In genomic region chr11:50507498-50507824, GRCm38 (mm10) we compare ENCODE assay signal across 22 mouse cellular contexts.
DNase-seq lines count a peak whose midpoint lies in the region; ATAC-seq lines count a peak whose summit lies in the region.
"Had no signal": no experiment of that assay in that cellular context is flagged by ENCODE, and none has a peak within 500 bp of the region (broad histone marks: within the 10 kb centered on the region; RNA-seq: fewer than 3 reads in every experiment).

No protein-coding gene starts in this region.

- no peaks in the 10 kb centered on the region for H3K36me3 ChIP-seq in forebrain, embryonic 14.5 days (ENCODE audit: control insufficient read depth, insufficient read depth, low read length)
- no peaks in the 10 kb centered on the region for H3K36me3 ChIP-seq in forebrain, embryonic 16.5 days (ENCODE audit: control insufficient read depth, insufficient read depth)
- H3K36me3 ChIP-seq in embryonic facial prominence, embryonic 10.5 days (replicated peaks): no peaks in the 10 kb centered on the region
- no peaks in the 10 kb centered on the region for H3K36me3 ChIP-seq in hindbrain, embryonic 14.5 days (replicated peaks; ENCODE audit: control insufficient read depth, insufficient read depth)
- H3K36me3 ChIP-seq in midbrain, embryonic 15.5 days (replicated peaks): no peaks in the 10 kb centered on the region
- H3K36me3 ChIP-seq in limb, embryonic 10.5 days: no peaks in the 10 kb centered on the region
- H3K36me3 ChIP-seq: liver, embryonic 15.5 days had no signal

- H3K9ac ChIP-seq in forebrain, embryonic 14.5 days (ENCODE audit: low read length): no peak overlapping the region
- no peak overlapping the region for H3K9ac ChIP-seq in forebrain, embryonic 16.5 days (replicated peaks; ENCODE audit: low read depth, low read length)
- H3K9ac ChIP-seq in hindbrain, embryonic 14.5 days: no peak overlapping the region
- no peak overlapping the region for H3K9ac ChIP-seq in midbrain, embryonic 15.5 days
- H3K9ac ChIP-seq: liver, embryonic 15.5 days had no signal

- H3K27ac ChIP-seq in forebrain, embryonic 14.5 days (ENCODE audit: low read depth, low read length): 0 out of 2 replicates have a peak overlapping the region, but pooled peaks have one; percentile 33
- no peak overlapping the region for H3K27ac ChIP-seq in forebrain, embryonic 16.5 days (ENCODE audit: low read length)
- H3K27ac ChIP-seq in embryonic facial prominence, embryonic 10.5 days (replicated peaks): peak overlapping the region; percentile 61; the same call in 1 of the 2 replicates
- peak overlapping the region; percentile 41; the same call in 1 of the 2 replicates for H3K27ac ChIP-seq in hindbrain, embryonic 14.5 days
- H3K27ac ChIP-seq in midbrain, embryonic 15.5 days: 0 out of 2 replicates have a peak overlapping the region, but pooled peaks have one; percentile 2
- H3K27ac ChIP-seq in limb, embryonic 10.5 days: no peak overlapping the region
- H3K27ac ChIP-seq: heart, adult 2 months; liver, embryonic 15.5 days; macrophage had no signal

- 0 out of 2 replicates have a peak, but pooled peaks have one; percentile 5 for ATAC-seq in forebrain, embryonic 14.5 days
- no peak for ATAC-seq in forebrain, embryonic 16.5 days
- no peak for ATAC-seq in hindbrain, embryonic 14.5 days (ENCODE audit: low FRiP score)
- peak; percentile 33; the same call in 1 of the 2 replicates for ATAC-seq in midbrain, embryonic 15.5 days (replicated peaks)
- ATAC-seq: Patski had no signal

- H3K27me3 ChIP-seq in forebrain, embryonic 14.5 days (replicated peaks; ENCODE audit: control insufficient read depth, insufficient read depth, low read length): no peaks in the 10 kb centered on the region
- no peaks in the 10 kb centered on the region for H3K27me3 ChIP-seq in forebrain, embryonic 16.5 days (replicated peaks; ENCODE audit: control insufficient read depth, insufficient read depth, low read length)
- H3K27me3 ChIP-seq in embryonic facial prominence, embryonic 10.5 days (replicated peaks; ENCODE audit: low read depth, poor library complexity, severe bottlenecking): no peaks in the 10 kb centered on the region
- no peaks in the 10 kb centered on the region for H3K27me3 ChIP-seq in hindbrain, embryonic 14.5 days (ENCODE audit: control insufficient read depth, insufficient read depth, low read length)
- H3K27me3 ChIP-seq in midbrain, embryonic 15.5 days (replicated peaks): no peaks in the 10 kb centered on the region
- no peaks in the 10 kb centered on the region for H3K27me3 ChIP-seq in limb, embryonic 10.5 days (ENCODE audit: low read depth, poor library complexity, severe bottlenecking)
- H3K27me3 ChIP-seq: liver, embryonic 15.5 days had no signal

- H3K4me1 ChIP-seq in forebrain, embryonic 14.5 days (ENCODE audit: control insufficient read depth, insufficient read depth, low read length): peaks cover 5% of the 10 kb centered on the region
- H3K4me1 ChIP-seq in forebrain, embryonic 16.5 days (replicated peaks; ENCODE audit: control insufficient read depth, insufficient read depth, low read length): peaks cover 8% of the 10 kb centered on the region; the same call in 1 of the 2 replicates
- H3K4me1 ChIP-seq in embryonic facial prominence, embryonic 10.5 days: peaks cover 15% of the 10 kb centered on the region
- peaks cover 9% of the 10 kb centered on the region for H3K4me1 ChIP-seq in hindbrain, embryonic 14.5 days (replicated peaks; ENCODE audit: control insufficient read depth, insufficient read depth, low read length)
- peaks cover 14% of the 10 kb centered on the region for H3K4me1 ChIP-seq in midbrain, embryonic 15.5 days
- H3K4me1 ChIP-seq in limb, embryonic 10.5 days: peaks cover 7% of the 10 kb centered on the region; the same call in 1 of the 2 replicates
- H3K4me1 ChIP-seq: liver, embryonic 15.5 days had no signal

- DNase-seq in forebrain, embryonic 14.5 days (ENCODE audit: low spot score): no peak
- no peak for DNase-seq in embryonic facial prominence, embryonic 10.5 days (ENCODE audit: low spot score)
- no peak for DNase-seq in hindbrain, embryonic 14.5 days (ENCODE audit: low spot score)
- DNase-seq in limb, embryonic 10.5 days (ENCODE audit: low spot score): no peak
- no peak for DNase-seq in lung, adult 18-20 months
- DNase-seq: adrenal gland, postnatal 36 days; cerebellum, adult 9-10 months; gastrocnemius, postnatal 36 days; heart, adult 2 months; heart, postnatal 36 days; kidney, adult 8-10 months; kidney, postnatal 10 days; left cerebral cortex, postnatal 4 days; liver; retina, postnatal 1 day; right cerebral cortex, postnatal 25 days; spleen, adult 18-20 months had no signal

- no peaks in the 10 kb centered on the region; the same call in 1 of the 2 replicates for H3K9me3 ChIP-seq in forebrain, embryonic 14.5 days (replicated peaks; ENCODE audit: control insufficient read depth, low read length)
- 0 out of 2 replicates have a peak, but pooled peaks cover 4% of the 10 kb centered on the region for H3K9me3 ChIP-seq in forebrain, embryonic 16.5 days (ENCODE audit: control insufficient read depth, low read length)
- no peaks in the 10 kb centered on the region for H3K9me3 ChIP-seq in embryonic facial prominence, embryonic 10.5 days
- H3K9me3 ChIP-seq in hindbrain, embryonic 14.5 days (ENCODE audit: control insufficient read depth, low read length): no peaks in the 10 kb centered on the region
- no peaks in the 10 kb centered on the region for H3K9me3 ChIP-seq in midbrain, embryonic 15.5 days
- H3K9me3 ChIP-seq in limb, embryonic 10.5 days (replicated peaks): no peaks in the 10 kb centered on the region
- H3K9me3 ChIP-seq: liver, embryonic 15.5 days had no signal

- 81% methylated on average over 4 of the region's 4 CpGs for WGBS in forebrain, embryonic 14.5 days
- 77% methylated on average over 4 of the region's 4 CpGs for WGBS in forebrain, embryonic 16.5 days
- WGBS in embryonic facial prominence, embryonic 10.5 days: 86% methylated on average over 4 of the region's 4 CpGs
- WGBS in hindbrain, embryonic 14.5 days: 64% methylated on average over 4 of the region's 4 CpGs
- 63% methylated on average over 4 of the region's 4 CpGs for WGBS in midbrain, embryonic 15.5 days
- 84% methylated on average over 4 of the region's 4 CpGs for WGBS in limb, embryonic 10.5 days

- no peak overlapping the region for H3K4me3 ChIP-seq in forebrain, embryonic 14.5 days (ENCODE audit: low read depth, low read length)
- H3K4me3 ChIP-seq in forebrain, embryonic 16.5 days (replicated peaks; ENCODE audit: low read length): no peak overlapping the region
- no peak overlapping the region for H3K4me3 ChIP-seq in embryonic facial prominence, embryonic 10.5 days
- H3K4me3 ChIP-seq in hindbrain, embryonic 14.5 days (replicated peaks; ENCODE audit: low read length): no peak overlapping the region
- H3K4me3 ChIP-seq in midbrain, embryonic 15.5 days: no peak overlapping the region
- no peak overlapping the region for H3K4me3 ChIP-seq in limb, embryonic 10.5 days
- H3K4me3 ChIP-seq: heart, adult 2 months; liver, embryonic 15.5 days had no signal

- H3K4me2 ChIP-seq in forebrain, embryonic 14.5 days (ENCODE audit: low read length): no peak overlapping the region
- H3K4me2 ChIP-seq in forebrain, embryonic 16.5 days (ENCODE audit: low read length): no peak overlapping the region
- no peak overlapping the region for H3K4me2 ChIP-seq in hindbrain, embryonic 14.5 days (replicated peaks)
- no peak overlapping the region for H3K4me2 ChIP-seq in midbrain, embryonic 15.5 days
- H3K4me2 ChIP-seq: liver, embryonic 15.5 days had no signal

Comparison
In these comparisons a context has a peak if more than half of its experiments do, and no peak if none do; other contexts are left out.
1. ATAC-seq: peak in forebrain, embryonic 14.5 days (single experiment) and midbrain, embryonic 15.5 days (single experiment); none in forebrain, embryonic 16.5 days (single experiment) and hindbrain, embryonic 14.5 days (single experiment).
2. H3K27ac ChIP-seq: peak in forebrain, embryonic 14.5 days (single experiment), embryonic facial prominence, embryonic 10.5 days (single experiment), hindbrain, embryonic 14.5 days (single experiment) and midbrain, embryonic 15.5 days (single experiment); none in forebrain, embryonic 16.5 days (single experiment) and limb, embryonic 10.5 days (single experiment).